In the genomic region with DNA sequence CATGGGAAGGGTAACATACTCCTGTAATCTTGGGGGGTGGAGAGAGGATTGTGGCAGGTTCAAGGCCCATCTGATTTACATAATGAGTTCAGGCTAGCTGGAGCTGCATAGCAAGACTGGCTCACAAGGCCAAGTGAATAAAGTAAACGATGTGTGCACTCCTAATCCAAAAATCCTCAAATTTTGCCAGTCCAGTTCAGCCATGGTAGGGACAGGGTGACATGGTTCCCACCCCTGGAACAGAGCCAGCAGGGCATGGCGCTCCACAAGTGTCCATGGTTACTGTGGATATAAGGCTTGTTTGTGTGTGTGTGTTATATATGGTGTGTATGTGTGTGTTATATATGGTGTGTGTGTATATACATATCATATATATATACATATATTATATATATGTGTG, we compare ENCODE assay signal across 24 mouse cellular contexts. TPM values are rescaled to one million over a fixed set of nuclear protein-coding genes. Genes with fewer than 3 reads are reported as not detected.
A peak's percentile ranks its signal among the peaks of the same experiment; 100 is the strongest.
DNase-seq lines count a peak whose midpoint lies in the region; ATAC-seq and TF ChIP-seq lines count a peak whose summit lies in the region.
"Had no signal": no experiment of that assay in that cellular context is flagged by ENCODE, and none has a peak within 500 bp of the region (broad histone marks: within the 10 kb centered on the region; RNA-seq: fewer than 3 reads in every experiment).

No protein-coding gene starts in this region.

- TF ChIP-seq POLR2A in liver, adult 2 months (IDR thresholded peaks at IDR 0.05; ENCODE audit: extremely low read depth, insufficient read depth, low read length): no peak

- no peak overlapping the region for H3K4me2 ChIP-seq in liver, embryonic 12.5 days

- DNase-seq in cerebellum, adult 11 months: peak; percentile 41
- DNase-seq in cerebellum, postnatal 36 days: no peak
- DNase-seq in cerebellum, adult 9-10 months: peak; percentile 57
- DNase-seq in cerebellum, adult 11-12 months: no peak
- peak; percentile 53 for DNase-seq in cerebellum, adult 9-11 months
- peak; percentile 58 for DNase-seq in liver, adult 2 months (ENCODE audit: extremely low read depth, low read depth, low spot score)
- DNase-seq: adrenal gland, adult 2 months; adrenal gland, adult 8-10 months; adrenal gland, postnatal 10 days; adrenal gland, postnatal 14 days; adrenal gland, postnatal 25 days; adrenal gland, postnatal 36 days; B cell, adult 2 months; cerebellum, adult 18-20 months; cerebellum, adult 8-10 months had no signal

- H3K9me3 ChIP-seq in liver, embryonic 12.5 days (replicated peaks): no peaks in the 10 kb centered on the region
- H3K9me3 ChIP-seq: G1E had no signal

- WGBS in liver, adult 2 months: 50% methylated on average over 2 of the region's 2 CpGs
- WGBS in liver, embryonic 12.5 days (ENCODE audit: insufficient replicate concordance): 58% methylated on average over 2 of the region's 2 CpGs

- no peak for TF ChIP-seq CTCF in liver, adult 2 months (IDR thresholded peaks at IDR 0.05; ENCODE audit: low read depth, low read length)

- ATAC-seq in cerebellum, adult (ENCODE audit: insufficient number of reproducible peaks, low FRiP score, low TSS enrichment): no peak
- no peak for ATAC-seq in liver, embryonic 12.5 days
- ATAC-seq: activated CD4-positive, CD25-positive, alpha-beta regulatory T cell, adult 4 months; CD4-positive, CD25-positive, alpha-beta regulatory T cell, adult 4 months; Patski had no signal

- peaks cover 8% of the 10 kb centered on the region for H3K36me3 ChIP-seq in liver, adult 2 months (ENCODE audit: control insufficient read depth, insufficient read depth, low read length)
- no peaks in the 10 kb centered on the region for H3K36me3 ChIP-seq in liver, embryonic 12.5 days
- H3K36me3 ChIP-seq: G1E had no signal

- no peak overlapping the region for H3K9ac ChIP-seq in liver, adult 2 months (ENCODE audit: low read depth, low read length)
- no peak overlapping the region for H3K9ac ChIP-seq in liver, embryonic 12.5 days

- H3K4me1 ChIP-seq in liver, adult 2 months (ENCODE audit: control insufficient read depth, insufficient read depth, low read length): peaks cover 45% of the 10 kb centered on the region
- H3K4me1 ChIP-seq in liver, embryonic 12.5 days: no peaks in the 10 kb centered on the region

- H3K4me3 ChIP-seq in liver, adult 2 months (ENCODE audit: insufficient read depth, low read depth, low read length): no peak overlapping the region
- no peak overlapping the region for H3K4me3 ChIP-seq in liver, embryonic 12.5 days

- no peaks in the 10 kb centered on the region for H3K27me3 ChIP-seq in liver, adult 2 months (ENCODE audit: control insufficient read depth, insufficient read depth, low read length)
- no peaks in the 10 kb centered on the region for H3K27me3 ChIP-seq in liver, embryonic 12.5 days (replicated peaks)
- H3K27me3 ChIP-seq: CH12.LX, Patski had no signal

- H3K27ac ChIP-seq in liver, adult 2 months (replicated peaks; ENCODE audit: insufficient read depth, low read depth, low read length): no peak overlapping the region; the same call in 1 of the 2 replicates
- H3K27ac ChIP-seq in liver, embryonic 12.5 days: no peak overlapping the region

- H3K79me2 ChIP-seq in liver, adult 2 months (ENCODE audit: control insufficient read depth, insufficient read depth, low read length): peaks cover 21% of the 10 kb centered on the region

RNA-seq across cellular contexts. Expression of a gene that starts 33.5 kb away (rescaled TPM):
- total RNA-seq in liver, adult 2 months (2014; rRNA removed): 5.6 and 6.2 TPM in 2 replicates
- 2.0 and 2.4 TPM in 2 replicates for polyA plus RNA-seq in liver, adult 2 months (2012; rRNA removed)
- polyA plus RNA-seq in liver, embryonic 12.5 days (2016; fragmentation: Nextera tagmentation; extraction: Ambion mirVana): 7.3 and 8.3 TPM in 2 replicates
- total RNA-seq: CH12.LX had no signal
- polyA plus RNA-seq: G1E had no signal

RNA-seq across cellular contexts. Expression of a gene that starts 48.9 kb away (rescaled TPM):
- 11.9 and 12.6 TPM in 2 replicates for total RNA-seq in liver, adult 2 months (2014; rRNA removed)
- polyA plus RNA-seq in liver, adult 2 months (2012; rRNA removed): 1.9 and 2.7 TPM in 2 replicates
- polyA plus RNA-seq in liver, embryonic 12.5 days (2016; fragmentation: Nextera tagmentation; extraction: Ambion mirVana): 0.23 and 0.46 TPM in 2 replicates
- total RNA-seq: CH12.LX, MEL had no signal
- polyA plus RNA-seq: adrenal gland, adult 2 months; C2C12; G1E had no signal

RNA-seq across cellular contexts. Expression of a gene that starts 51.8 kb away (rescaled TPM):
- total RNA-seq in liver, adult 2 months (2014; rRNA removed): 0.28 and 0.34 TPM in 2 replicates
- not detected in 2 replicates for polyA plus RNA-seq in liver, adult 2 months (2012; rRNA removed)
- 0.89 and 1.0 TPM in 2 replicates for polyA plus RNA-seq in liver, embryonic 12.5 days (2016; fragmentation: Nextera tagmentation; extraction: Ambion mirVana)
- total RNA-seq: G1E had no signal
- polyA plus RNA-seq: G1E had no signal

Comparison
In these comparisons a context has a peak if more than half of its experiments do, and no peak if none do; other contexts are left out.
1. DNase-seq: peak in cerebellum, adult 11 months (single experiment), cerebellum, adult 9-10 months (single experiment), cerebellum, adult 9-11 months (single experiment) and liver, adult 2 months (single experiment); none in cerebellum, postnatal 36 days (0 of 2) and cerebellum, adult 11-12 months (single experiment).